Mouse (Mus musculus) heart, postnatal 25 days (tissue): Measurements from ENCODE around the gene Psma3. TPM values are rescaled to one million over a fixed set of nuclear protein-coding genes. Genes with fewer than 3 reads are reported as not detected.

Experiments
- DNase-seq: peaks from one replicate; pipeline ENCODE4 v3.0.0; 2022; ENCODE audit warnings: low spot score
- intact Hi-C: fragments of 180-260 bp; cut with DNase I; formaldehyde crosslinking; loops from one replicate; pipeline ENCODE4 v1.15.1; 2025
- total RNA-seq, 2 experiments: library from RNA; stranded (reverse); gene quantifications; 2 replicates each; pipeline ENCODE4 v1.2.3; 2021

Gene Psma3
- total RNA-seq: 100 to 1,000 TPM; 191 to 201 TPM

DNA sequence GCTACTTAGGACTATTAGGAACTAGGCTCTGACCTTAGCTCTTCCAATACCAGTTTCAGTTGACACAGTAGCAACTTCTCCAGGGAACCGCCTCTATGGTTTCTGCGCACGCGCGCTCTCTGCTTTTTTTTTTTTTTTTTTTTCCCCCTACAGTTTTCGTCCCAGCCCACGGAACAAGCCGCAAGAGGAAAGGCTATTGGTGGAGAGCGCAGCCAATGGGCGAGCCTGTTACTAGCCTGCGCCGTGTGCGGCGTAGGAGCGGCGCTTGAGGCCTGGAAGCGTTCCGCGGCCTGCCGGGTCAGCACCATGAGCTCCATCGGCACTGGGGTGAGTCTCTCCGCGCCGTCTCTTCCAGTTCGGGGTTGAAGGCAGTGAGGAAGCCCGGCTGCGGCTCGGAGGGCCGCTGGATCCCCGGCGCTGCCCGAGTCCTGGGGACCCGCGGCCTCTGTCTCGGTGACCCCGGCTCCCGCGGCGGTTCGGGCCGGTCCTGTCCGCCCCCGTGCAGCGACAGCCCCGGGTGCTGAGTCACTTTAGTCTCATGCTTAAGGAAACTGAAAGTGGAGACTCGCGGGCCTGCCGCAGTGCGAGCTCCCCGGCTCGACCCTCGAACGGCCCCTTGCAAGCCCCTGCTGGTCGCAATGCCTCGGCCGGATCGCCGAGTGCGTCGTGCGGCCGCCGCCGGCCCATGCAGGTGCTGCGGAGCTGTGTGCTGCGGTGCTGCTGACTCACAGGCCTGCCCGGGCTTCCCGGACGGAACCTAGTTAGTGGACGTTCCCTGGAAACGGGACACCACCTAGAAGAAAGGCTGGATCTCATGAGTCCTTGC lies at the start of gene Psma3:
Gene Psma3, plus strand, starts transcription at position 181 of the 826 bp plus-strand sequence.
- intact Hi-C loops: no loop called here
- peak; percentile 88 for DNase-seq

DNA sequence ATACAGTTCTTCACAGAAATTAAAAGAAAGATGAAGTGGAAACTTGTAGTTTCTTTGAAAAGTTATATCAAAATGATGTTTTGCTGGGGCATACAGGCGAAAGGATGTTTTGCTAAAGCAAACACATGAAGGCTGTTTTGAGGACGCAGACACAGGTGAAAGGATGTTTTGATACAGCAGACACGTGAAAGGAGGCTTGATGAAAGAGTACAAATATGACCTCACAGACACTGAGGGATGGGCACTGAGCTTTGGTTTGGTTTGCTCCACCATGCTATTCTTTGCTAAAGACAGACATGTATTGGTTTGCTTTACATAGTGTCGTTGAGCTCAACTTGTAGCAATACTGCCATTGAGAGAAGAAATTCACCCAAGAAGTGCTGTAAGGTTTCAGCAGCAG lies 44.6 kb upstream of the Psma3 start:
- DNase-seq: no peak
- intact Hi-C loops: no loop called here

DNA sequence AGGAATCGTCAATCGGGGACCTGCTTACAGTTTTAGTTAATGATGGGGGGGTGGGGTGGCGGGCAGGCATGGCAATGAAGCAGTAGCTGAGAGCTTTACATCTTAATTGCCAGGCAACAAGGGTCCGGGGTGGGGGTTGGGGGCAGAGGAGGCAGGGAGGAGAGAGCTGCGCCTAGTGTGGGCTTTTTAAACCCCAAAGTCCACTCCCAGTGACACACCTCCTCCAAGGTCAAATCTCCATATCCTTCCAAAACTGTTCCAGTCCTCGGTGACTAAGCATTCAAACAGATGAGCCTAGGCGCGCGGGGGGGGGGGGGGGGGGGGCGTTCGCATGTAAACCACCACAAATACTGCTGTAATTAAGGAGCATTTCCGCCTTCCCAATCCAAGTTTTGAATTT lies 37.3 kb upstream of the Psma3 start:
- intact Hi-C loops: no loop called here

DNA sequence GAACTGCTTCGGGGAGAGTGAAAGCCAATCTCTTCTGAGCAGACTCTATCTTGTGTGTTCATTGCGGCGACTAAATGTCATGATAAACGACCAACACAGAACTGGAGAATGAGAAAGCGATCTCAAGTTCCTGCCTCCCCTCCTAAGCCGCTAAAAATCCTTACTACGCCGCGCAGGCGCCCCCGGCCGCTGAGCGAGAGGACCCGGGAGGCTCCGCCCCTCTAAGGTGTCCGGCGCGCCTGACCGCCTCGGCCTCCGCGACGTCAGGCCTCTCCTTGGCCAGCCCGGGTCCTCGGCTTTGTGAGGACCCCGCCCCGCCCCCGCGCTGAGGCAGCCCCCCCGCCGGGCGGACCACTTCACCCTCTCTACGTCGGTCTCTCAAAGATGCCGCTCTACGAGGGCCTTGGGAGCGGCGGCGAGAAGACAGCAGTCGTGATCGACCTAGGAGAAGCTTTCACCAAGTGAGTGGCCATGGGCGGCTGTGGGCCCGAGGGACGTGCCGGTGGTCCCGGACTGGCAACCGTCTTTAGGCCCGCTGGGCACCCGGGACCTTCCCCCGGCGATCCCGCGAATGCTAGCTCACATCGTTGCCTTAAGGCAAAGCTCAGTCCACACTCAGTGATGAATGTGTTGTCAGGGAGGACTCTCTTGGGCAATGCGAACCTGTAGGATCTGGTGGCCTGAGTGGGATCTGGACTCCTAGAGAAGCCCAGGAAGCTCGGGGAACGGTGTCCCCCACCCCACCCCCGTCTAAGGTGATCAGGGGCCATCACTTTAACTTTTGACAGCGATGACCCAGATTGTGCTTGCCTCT lies 36.6 kb upstream of the Psma3 start, which contains the start of gene Actr10:
Gene Actr10, plus strand, starts transcription at position 287 of the 814 bp plus-strand sequence.
- peak; percentile 89 for DNase-seq
- intact Hi-C loops: loop anchor here (2.0 kb wide), 1 partner anchor 27 kb away; no protein-coding TSS in a partner anchor

More for the DNA sequence above, 37.3 kb upstream of the Psma3 start:
- DNase-seq: no peak

DNA sequence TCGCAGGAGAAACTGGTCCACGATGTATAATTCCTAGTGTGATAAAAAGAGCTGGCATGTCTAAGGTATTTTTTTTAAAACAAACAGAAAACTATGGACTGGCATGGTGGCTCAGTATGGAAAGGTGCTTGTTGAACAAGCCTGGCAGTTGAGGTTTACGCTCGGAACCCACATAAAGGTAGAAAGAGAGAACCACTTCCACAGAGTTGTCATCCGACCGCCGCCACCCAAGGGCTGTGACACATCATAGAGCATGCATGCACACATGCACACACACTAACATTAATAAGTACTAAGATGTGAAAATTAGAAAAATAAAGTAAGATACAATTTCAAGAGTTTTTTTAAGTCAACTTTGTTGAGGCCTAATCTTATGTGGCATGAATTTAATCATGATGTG lies 33.6 kb upstream of the Psma3 start:
- DNase-seq: no peak

DNA sequence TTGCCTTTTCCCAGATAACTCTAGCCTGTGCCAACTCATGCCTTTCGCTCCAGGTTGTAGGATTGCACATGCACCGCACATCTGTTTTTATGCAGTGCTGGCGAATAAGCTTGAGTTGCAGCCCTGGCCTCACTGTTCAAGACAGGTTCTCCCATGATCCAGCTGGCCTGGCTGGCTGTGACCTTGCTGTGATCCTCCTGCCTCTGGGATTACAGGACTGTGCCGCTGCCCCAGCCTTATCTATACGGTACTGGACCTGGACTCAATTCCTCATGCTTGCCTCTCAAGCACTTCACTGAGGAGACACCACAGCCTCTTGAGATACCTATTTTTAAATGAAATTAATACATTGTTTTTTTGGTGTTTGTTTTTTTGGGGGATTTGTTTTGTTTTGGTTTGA lies 30.2 kb upstream of the Psma3 start:
- intact Hi-C loops: no loop called here
- no peak for DNase-seq

More for the DNA sequence above, 33.6 kb upstream of the Psma3 start:
- intact Hi-C loops: no loop called here

DNA sequence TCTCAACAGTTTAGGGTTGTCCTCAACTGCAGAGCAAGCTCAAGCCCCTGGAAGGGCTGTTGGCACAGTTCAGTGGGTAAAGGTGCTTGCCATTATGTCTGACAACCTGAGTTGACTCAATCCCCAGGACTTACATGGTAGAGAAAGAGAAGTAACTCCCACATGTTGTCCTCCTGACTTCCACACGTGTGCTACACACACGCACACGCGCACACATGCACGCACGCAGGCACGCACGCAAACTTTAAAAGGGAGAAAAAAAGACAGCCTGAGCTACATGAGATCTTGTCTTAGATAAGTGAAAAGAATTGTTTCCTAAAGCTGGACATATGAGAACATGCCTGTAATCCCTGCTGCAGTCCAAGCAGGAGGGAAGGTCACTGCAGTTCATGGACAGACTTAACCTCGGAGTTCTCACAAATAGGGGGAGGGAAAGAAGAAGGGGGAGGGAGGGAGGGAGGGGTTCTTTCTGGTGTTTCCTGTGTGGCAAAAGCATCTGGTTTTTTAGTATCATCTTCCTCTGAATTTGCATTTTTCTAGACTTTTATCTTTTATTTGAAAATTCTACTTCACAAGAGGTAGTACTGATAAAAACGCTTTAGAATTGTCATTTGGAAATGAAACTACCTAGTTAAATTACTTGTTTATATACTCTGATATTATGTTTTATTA lies 27.7 kb upstream of the Psma3 start:
- intact Hi-C loops: no loop called here
- DNase-seq: no peak

DNA sequence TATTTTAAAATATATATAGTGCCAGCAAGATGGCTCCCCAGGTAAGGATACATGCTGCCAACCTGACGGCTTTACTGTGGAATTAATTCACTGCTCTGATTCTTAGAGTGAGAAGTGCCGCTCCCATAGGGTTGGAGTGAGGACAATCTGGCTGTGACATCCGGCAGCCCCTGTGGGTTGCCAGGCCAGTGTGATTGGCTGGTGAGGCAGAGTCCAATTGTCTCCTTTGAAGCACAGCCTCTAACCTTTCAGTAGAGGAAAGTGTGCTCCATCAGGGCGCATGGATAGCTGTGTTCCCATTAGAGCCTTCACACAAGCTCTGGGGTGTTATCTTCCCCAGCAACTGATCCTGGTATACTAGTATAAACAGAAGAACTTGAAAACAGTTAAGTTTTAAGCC lies 15.8 kb upstream of the Psma3 start:
- no peak for DNase-seq
- intact Hi-C loops: no loop called here

DNA sequence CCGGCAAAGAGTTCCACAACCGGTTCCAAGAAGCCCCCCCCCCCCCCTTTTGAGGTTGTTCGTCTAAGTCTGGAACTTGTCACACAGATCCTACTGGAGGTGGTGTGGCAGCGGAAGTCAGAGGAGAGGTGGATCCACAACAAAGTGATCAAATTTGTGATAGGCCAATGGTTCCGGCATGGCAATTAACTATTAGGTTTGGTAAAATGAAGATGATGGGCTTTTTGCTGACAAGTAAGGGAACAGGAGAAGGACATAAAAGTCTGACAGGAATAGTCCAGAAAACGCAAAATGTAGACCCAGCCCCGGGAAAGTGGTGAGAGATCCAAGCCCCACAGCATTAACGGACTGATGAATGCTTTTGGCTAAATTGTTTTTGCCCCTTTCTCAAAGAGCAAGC lies 6.8 kb upstream of the Psma3 start:
- intact Hi-C loops: loop anchor here (5.0 kb wide), 1 partner anchor 170 kb away; the partner anchor contains the start of genes 2700049A03Rik and Timm9
- DNase-seq: no peak

DNA sequence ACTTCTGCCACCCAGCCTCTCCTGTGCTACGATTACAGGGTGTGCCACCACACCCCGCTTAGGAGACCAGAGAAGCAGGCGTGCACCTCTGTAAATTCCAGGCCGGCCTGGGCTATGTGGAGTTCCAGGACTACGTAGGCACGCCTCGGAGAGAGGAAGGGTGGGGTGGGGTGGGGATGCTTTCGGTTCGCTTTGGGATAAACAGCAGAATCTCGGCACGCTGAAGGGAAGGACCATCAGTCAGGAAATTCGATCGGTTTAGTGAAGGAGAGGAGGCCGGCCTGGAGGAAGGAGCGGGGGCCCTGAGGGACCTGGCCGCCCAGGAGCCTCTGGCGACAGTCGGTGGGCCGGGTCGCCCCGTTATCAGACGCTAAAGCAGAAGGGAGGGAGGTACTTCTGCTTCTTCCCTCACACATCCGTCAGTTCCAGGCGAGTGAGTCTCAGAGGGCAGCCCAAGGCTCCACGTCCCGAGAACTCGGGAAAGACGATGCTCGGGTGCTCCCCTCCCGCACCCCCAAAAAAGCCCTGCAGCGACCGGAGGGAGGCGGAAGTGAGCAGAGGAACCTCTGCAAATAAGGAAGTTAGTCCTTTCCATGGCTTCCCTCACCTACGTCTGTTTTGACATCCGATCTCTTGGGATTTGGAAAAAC lies 6.2 kb upstream of the Psma3 start:
- intact Hi-C loops: loop anchor here (2.0 to 5.0 kb wide), 2 partner anchors 47 to 169 kb away; partner anchors contain the start of genes 2700049A03Rik, Arid4a and Timm9
- peak; percentile 63 for DNase-seq

DNA sequence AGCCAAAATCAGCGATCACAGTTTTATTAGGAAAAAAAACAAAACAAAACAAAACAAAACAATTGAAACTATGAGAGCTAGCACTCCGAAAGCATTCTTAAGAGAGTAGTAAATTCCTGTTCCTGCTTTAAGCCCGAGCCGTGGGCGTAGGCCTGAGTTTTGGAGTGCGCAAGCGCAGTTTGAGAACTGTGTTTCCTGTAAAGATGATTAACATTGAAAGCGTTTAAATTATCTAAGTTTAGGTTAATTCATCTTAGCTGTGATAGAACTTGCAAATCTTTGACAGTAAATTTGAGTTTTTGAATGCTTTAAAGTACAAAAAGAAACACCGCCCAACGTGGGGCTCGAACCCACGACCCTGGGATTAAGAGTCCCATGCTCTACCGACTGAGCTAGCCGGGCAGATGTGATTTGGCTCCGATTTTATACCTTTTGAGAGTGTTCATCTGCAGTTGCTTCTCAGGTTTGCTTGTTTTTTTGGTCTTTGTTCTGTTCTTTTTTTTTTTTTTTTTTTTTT lies 5.6 kb upstream of the Psma3 start:
- intact Hi-C loops: loop anchor here (2.0 to 5.0 kb wide), 2 partner anchors 46 to 168 kb away; partner anchors contain the start of genes 2700049A03Rik, Arid4a and Timm9
- peak; percentile 71 for DNase-seq

DNA sequence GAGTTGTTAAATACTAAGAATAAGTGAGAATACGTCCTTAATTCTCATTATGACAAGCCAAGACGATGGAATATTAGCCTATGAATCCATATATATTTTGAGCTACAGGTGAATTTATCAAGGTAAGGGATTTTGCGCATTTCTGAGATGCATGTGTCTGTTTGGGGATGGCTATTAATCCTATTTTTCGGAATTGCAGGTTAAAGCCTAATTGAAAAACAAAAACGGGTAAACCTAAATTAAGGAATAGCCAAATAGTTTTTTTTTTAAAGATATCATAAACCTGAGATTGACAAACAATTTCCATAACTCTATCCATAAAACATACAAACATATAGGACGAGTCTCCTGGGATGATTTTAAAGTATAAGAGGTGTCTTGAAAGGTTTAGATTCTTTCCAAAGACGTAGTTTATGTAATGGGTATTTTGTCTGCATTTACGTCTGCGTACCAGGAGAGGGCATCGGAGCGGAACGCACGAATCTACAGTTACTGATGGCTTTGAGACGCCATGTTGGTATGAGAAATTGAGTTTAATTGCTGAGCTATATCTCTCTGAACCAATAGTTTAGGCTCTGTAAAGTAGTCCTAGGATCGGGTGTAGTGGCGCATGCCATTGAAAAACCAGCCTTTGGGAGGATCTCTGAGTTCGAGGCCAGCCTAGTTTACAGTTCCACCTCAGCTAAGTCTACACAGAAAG lies 4.8 kb upstream of the Psma3 start:
- intact Hi-C loops: loop anchor here (2.0 to 5.0 kb wide), 2 partner anchors 45 to 168 kb away; partner anchors contain the start of genes 2700049A03Rik, Arid4a and Timm9

DNA sequence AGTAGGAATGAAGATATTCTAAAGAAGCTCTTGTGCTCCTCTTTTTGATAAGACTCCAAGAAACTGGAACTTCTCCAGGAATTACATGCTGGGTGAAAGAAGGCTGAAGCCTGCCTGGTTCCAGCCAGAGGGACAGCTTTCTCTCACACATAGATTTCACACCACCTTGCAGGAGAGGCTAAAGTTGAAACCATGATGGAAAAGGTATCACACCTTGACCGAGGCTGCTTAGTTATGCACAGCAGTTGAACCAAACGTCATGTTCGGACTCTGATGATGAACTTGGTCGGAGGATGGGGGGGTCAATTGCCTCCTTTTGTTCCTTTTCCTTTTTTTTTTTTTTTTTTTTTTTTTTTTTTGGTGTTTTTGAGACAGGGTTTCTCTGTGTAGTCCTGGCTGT lies 590 bp upstream of the Psma3 start:
- no peak for DNase-seq
- intact Hi-C loops: no loop called here

More for the DNA sequence above, 4.8 kb upstream of the Psma3 start:
- no peak for DNase-seq

DNA sequence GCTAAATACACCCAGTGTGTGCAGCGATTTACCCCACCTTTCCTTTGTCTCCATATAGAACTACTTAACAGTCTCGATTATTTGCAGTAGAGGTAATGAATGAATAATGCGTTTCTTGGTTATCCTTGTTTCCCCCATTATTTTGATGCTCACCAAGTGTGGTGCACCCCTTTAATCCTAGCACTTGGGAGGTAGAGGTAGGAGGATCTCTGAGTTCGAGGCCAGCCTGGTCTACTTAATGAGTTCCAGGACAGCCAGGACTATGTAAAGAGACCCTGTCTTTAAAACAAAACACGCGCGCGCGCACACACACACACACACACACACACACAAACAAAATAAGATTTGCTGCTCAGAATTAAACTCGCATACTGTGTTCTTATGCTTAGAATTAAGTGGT lies 985 bp downstream of the Psma3 start:
- intact Hi-C loops: no loop called here
- no peak for DNase-seq

DNA sequence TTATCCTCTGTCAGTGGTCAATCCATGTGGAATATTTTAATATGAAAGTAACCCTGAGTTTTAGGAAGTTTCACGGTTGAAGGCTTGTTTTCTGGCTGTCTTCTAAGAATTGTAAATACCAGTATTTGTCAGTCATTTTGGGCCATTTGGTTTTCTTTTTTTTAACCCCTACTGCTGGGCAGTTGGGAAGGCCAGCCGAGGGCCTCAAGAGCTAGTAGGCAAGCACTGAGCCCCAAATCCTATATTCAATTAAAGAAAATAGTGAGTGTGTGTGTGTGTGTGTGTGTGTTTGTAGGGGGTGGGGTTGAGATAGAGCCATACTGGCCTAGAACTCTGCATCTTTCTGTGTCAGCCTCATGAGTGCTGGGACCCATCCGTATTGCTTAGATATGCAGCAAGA lies 1.5 kb downstream of the Psma3 start:
- no peak for DNase-seq
- intact Hi-C loops: no loop called here

DNA sequence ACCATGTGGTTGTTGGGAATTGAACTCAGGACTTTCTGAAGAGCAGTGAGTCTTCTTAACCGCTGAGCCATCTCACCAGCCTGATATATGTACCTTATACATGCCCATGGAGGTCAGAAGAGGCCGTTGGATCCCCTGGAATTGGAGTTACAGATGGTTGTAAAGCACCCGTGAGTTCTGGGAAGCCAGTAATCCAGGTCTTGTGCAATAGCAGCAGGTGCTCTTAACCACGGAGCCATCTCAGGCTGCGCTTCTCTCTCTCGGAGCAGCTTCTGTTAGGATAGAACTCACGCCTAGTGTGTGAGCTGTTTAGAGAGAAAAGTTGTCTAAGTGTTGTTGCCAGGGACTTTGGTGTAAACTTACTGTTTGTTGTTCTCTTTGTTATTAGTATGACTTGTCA lies 3.9 kb downstream of the Psma3 start:
- intact Hi-C loops: no loop called here

DNA sequence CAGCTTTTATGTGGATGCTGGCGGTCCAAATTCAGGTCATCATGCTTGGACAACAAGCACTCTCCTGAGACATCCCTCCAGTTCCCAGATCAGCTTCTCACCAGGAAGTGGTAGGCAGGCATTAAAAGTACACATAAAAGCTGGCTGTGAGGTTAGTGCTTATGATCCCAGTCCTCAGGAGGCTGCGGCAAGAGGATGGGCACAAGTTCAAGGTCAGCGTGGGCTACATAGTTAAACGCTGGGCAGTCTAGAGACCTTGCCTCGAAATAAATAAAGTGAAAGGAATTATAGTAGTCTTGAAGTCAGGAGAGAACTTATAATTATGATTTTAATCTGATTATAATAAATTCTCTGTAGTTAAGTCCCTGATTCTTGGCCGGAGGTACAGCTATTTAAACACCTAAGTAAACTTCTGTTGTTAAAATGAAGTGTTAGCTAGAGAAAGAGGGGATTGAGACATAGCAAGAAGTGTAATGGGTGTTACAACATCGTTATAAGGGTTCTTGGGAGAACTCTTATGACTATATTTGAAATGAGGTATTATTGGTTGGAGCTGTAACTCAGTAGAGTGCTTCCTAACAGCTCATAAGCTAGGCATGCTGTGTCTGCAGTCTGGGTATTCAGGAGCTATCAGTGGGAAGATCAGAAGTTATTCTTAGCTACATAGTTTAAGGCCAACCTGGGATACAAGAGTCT lies 10.6 kb downstream of the Psma3 start:
- intact Hi-C loops: no loop called here

More for the DNA sequence above, 3.9 kb downstream of the Psma3 start:
- DNase-seq: no peak

DNA sequence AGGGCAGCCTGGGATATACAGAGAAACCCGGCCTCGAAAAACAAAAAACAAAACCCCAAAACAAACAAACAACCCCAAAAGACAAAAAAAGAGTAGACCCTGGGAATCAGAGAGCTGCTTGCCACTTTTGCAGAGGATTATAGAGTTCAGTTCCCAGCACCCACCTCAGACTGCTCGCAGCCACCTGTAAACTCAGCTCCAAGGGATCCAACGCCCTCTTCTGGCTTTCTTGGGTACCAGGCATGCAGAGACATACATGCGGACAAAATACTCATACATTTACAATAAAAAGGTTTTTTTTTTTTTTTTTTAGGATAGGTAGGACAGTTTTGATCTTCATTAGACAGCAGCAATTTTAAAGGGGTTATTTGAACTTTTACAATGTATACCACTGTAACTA lies 22.8 kb downstream of the Psma3 start:
- DNase-seq: no peak

More for the DNA sequence above, 10.6 kb downstream of the Psma3 start:
- DNase-seq: no peak

More for the DNA sequence above, 22.8 kb downstream of the Psma3 start:
- intact Hi-C loops: no loop called here
